Mouse (Mus musculus): ENCODE measurements around the gene Slit1. TPM values are rescaled to one million over a fixed set of nuclear protein-coding genes. Genes with fewer than 3 reads are reported as not detected.

Gene Slit1
- polyA plus RNA-seq, 1 experiment from 2014 or later, result 3.2 TPM

DNA sequence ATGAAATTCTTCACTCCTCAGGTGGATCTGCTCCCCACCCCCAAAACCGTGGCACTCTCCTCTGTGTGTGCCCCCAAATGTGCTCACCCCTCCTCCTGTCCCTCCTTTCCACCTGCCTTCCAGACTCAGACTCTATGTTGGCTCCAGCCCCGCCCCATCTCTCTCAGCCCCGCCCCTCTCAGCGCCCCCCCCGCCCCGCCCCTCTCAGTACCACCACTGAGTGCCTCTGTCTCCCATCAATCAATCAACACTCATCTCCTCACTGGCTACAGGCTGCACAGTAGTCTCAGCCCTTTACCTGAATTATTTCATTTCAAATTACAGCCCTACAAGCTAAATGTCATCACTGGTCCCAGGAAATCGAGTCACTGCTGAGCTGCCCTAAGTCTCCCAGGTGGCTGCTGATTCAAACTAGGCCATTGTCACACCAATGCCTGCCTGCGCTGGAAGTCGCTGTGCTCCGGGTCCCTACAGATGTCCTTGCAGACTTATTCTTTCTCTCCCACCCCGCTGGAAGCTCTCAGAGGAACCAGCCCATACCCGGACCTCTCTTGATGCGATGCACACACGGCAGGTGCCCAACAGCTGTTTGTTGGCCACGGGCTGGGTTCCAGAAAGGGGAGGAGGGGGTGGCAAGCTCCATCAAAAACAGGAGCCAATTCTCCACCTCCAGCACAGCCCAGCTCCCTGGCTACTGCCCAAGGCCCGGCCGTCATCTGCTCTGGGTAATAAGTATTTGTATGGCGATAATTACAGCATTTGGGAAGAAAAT lies 5.6 kb downstream of the Slit1 start:
- Histone ChIP-seq H3K9me3 (replicated peaks; ENCODE audit: low read length) (no peaks in the 10 kb centered on the region), H3K4me1 (replicated peaks; ENCODE audit: insufficient read depth, low read length) (peaks cover 4% of the 10 kb centered on the region; the same call in 1 of the 2 replicates), H3K4me3 (replicated peaks; ENCODE audit: low read depth, low read length) (no peak overlapping the region), H3K36me3 (ENCODE audit: insufficient read depth, low read length) (no peaks in the 10 kb centered on the region), H3K27me3 (ENCODE audit: insufficient read depth, low read length) (peaks cover 14% of the 10 kb centered on the region; the same call in 1 of the 2 replicates), H3K9ac (ENCODE audit: low read depth, low read length) (no peak overlapping the region), H3K4me2 (ENCODE audit: low read length) (no peak overlapping the region), H3K27ac (no peak overlapping the region)
- WGBS, result 11% methylated on average over 18 of the region's 18 CpGs
- DNase-seq (ENCODE audit: low spot score), result no peak
- TF ChIP-seq CTCF (IDR thresholded peaks at IDR 0.05; ENCODE audit: low read depth), result no peak
- ATAC-seq (replicated peaks; ENCODE audit: low FRiP score, low read depth), result no peak

DNA sequence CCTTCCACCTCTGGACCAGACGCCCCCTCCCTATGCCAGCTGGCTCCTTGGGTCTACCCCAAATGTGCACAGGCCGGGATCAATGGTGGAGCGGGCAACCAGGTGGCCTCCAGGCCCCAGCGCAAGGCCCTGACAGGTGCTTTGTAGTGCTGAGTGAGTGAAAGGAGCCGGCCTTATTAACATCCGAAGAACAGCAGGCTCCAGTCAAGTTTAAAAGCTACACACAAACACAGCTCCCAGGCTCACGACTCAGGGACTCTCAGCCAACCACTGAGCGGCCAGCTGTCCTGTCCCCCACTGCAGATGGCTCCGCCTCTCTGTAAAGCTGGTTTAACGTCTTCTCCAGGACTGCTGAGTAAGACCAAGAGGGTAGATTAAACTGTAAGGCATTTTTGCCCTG lies 8.8 kb downstream of the Slit1 start:
- DNase-seq (ENCODE audit: low spot score), result peak; percentile 46
- 22% methylated on average over 10 of the region's 10 CpGs for WGBS

DNA sequence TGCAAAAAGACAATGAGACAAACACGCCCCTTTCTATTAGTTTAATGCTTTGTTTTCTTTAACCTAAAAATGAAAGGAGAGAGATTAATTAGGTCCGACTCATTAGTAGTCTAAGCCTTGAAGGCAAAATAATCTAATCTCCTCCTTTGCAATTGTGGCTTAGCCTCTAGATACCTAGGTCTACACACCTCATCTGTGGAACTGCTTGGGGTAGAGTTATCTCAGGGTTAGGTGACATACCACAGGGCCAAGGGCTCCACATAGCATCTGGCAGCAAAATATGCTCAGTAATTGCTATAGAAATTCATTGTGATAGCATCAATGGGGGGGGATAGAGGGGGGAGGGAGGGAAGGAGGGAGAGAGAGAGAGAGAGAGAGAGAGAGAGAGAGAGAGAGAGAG lies 18.0 kb downstream of the Slit1 start:
- no peaks in the 10 kb centered on the region for H3K36me3 ChIP-seq (ENCODE audit: insufficient read depth, low read length)
- TF ChIP-seq CTCF (IDR thresholded peaks at IDR 0.05; ENCODE audit: low read depth), result no peak
- H3K9me3 ChIP-seq (replicated peaks; ENCODE audit: low read length), result no peaks in the 10 kb centered on the region
- no peak overlapping the region for H3K4me2 ChIP-seq (ENCODE audit: low read length)
- no peak overlapping the region for H3K9ac ChIP-seq (ENCODE audit: low read depth, low read length)
- no peaks in the 10 kb centered on the region for H3K27me3 ChIP-seq (ENCODE audit: insufficient read depth, low read length)
- no peak for ATAC-seq (replicated peaks; ENCODE audit: low FRiP score, low read depth)
- no peak overlapping the region for H3K27ac ChIP-seq
- DNase-seq (ENCODE audit: low spot score), result no peak
- no peak overlapping the region for H3K4me3 ChIP-seq (replicated peaks; ENCODE audit: low read depth, low read length)
- WGBS, result 49% methylated on average over 2 of the region's 2 CpGs
- 0 out of 2 replicates have a peak, but pooled peaks cover 6% of the 10 kb centered on the region for H3K4me1 ChIP-seq (replicated peaks; ENCODE audit: insufficient read depth, low read length)

More for the DNA sequence above, 8.8 kb downstream of the Slit1 start:
- Histone ChIP-seq H3K9me3 (replicated peaks; ENCODE audit: low read length) (no peaks in the 10 kb centered on the region), H3K4me3 (replicated peaks; ENCODE audit: low read depth, low read length) (no peak overlapping the region), H3K36me3 (ENCODE audit: insufficient read depth, low read length) (no peaks in the 10 kb centered on the region), H3K4me2 (ENCODE audit: low read length) (no peak overlapping the region), H3K4me1 (replicated peaks; ENCODE audit: insufficient read depth, low read length) (no peaks in the 10 kb centered on the region), H3K27ac (no peak overlapping the region), H3K9ac (ENCODE audit: low read depth, low read length) (no peak overlapping the region), H3K27me3 (ENCODE audit: insufficient read depth, low read length) (no peaks in the 10 kb centered on the region)
- TF ChIP-seq CTCF (IDR thresholded peaks at IDR 0.05; ENCODE audit: low read depth), result no peak
- peak; percentile 44; the same call in 1 of the 2 replicates for ATAC-seq (replicated peaks; ENCODE audit: low FRiP score, low read depth)

DNA sequence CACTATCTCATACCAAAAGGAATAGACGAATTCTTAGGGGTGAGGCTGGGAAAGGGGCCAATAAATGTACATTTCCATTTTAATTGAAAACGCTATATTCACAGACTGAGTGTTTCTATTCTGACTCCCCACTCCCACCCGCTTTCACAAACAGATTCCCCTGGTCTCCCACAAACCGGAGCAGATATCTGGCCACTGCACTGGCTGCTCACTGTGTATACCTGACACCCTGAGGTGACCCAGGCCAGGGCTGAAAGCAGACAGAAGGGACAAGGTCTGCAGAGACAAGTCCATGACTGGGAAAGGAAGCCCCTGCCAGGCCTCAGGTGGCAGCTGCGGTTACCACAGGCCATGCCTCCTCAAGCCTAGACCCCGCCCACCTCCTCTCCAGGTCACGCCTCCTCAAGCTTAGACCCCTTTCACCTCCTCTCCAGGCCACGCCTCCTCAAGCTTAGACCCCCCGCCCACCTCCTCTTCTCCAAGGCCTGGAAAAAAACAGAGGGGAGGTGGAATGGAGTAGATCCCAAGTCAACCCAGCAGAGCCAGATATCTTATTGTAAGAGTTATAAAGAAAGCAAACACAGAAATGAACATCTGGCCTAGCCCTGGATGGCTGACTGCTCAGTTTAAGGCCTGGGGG lies 18.5 kb downstream of the Slit1 start:
- no peaks in the 10 kb centered on the region for H3K9me3 ChIP-seq (replicated peaks; ENCODE audit: low read length)
- H3K4me2 ChIP-seq (ENCODE audit: low read length), result no peak overlapping the region
- no peak for TF ChIP-seq CTCF (IDR thresholded peaks at IDR 0.05; ENCODE audit: low read depth)
- 0 out of 2 replicates have a peak, but pooled peaks cover 6% of the 10 kb centered on the region for H3K4me1 ChIP-seq (replicated peaks; ENCODE audit: insufficient read depth, low read length)
- peak; percentile 50; the same call in 1 of the 2 replicates for ATAC-seq (replicated peaks; ENCODE audit: low FRiP score, low read depth)
- H3K9ac ChIP-seq (ENCODE audit: low read depth, low read length), result no peak overlapping the region
- H3K36me3 ChIP-seq (ENCODE audit: insufficient read depth, low read length), result no peaks in the 10 kb centered on the region
- WGBS, result 35% methylated on average over 9 of the region's 9 CpGs
- peak; percentile 61 for DNase-seq (ENCODE audit: low spot score)
- no peak overlapping the region for H3K27ac ChIP-seq
- H3K4me3 ChIP-seq (replicated peaks; ENCODE audit: low read depth, low read length), result no peak overlapping the region
- H3K27me3 ChIP-seq (ENCODE audit: insufficient read depth, low read length), result no peaks in the 10 kb centered on the region

DNA sequence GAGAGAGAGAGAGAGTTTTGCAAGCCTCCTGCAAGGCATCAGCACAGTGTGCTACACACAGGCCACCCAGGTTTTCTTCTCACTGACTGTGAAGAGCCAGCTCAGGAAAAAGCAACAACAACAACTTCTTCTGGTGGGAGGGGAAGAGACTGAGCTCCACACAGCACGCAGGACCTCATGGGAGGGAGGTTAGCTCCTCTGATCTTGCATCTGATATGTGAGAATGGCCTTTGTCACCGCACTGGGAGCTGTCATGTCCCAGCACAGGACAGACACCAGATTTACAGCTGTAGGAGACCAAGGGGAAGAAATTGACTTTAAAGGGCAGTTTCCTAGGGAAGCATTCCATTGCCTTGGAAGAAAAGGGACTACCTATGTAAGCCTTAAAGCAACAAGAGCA lies 20.1 kb downstream of the Slit1 start:
- 10% methylated on average over 2 of the region's 2 CpGs for WGBS
- no peak for TF ChIP-seq CTCF (IDR thresholded peaks at IDR 0.05; ENCODE audit: low read depth)
- DNase-seq (ENCODE audit: low spot score) (peak; percentile 55), ATAC-seq (replicated peaks; ENCODE audit: low FRiP score, low read depth) (no peak)
- Histone ChIP-seq H3K27me3 (ENCODE audit: insufficient read depth, low read length) (no peaks in the 10 kb centered on the region), H3K27ac (no peak overlapping the region), H3K9me3 (replicated peaks; ENCODE audit: low read length) (no peaks in the 10 kb centered on the region), H3K4me1 (replicated peaks; ENCODE audit: insufficient read depth, low read length) (0 out of 2 replicates have a peak, but pooled peaks cover 6% of the 10 kb centered on the region), H3K4me3 (replicated peaks; ENCODE audit: low read depth, low read length) (no peak overlapping the region), H3K4me2 (ENCODE audit: low read length) (no peak overlapping the region), H3K36me3 (ENCODE audit: insufficient read depth, low read length) (no peaks in the 10 kb centered on the region), H3K9ac (ENCODE audit: low read depth, low read length) (no peak overlapping the region)

DNA sequence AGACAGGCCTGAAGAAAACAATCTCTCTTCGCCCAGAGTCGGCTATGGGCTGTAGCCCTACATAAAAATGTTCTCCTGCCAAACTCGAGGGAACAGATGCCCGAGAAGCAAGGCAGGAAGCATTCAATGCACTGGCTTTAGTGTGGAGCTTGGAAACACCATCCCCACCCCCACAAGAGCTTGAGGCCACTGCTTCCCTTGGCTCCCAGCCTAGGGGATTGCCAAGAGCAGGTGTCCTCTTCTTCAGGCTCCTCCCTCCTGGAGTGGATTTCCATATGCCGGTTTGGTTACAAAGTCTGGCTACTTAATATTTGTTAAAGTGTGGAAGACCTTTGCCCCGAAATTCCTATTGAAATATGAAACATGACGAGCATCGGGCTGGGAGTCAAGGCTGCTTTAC lies 24.0 kb downstream of the Slit1 start:
- H3K9me3 ChIP-seq (replicated peaks; ENCODE audit: low read length), result no peaks in the 10 kb centered on the region
- no peaks in the 10 kb centered on the region for H3K27me3 ChIP-seq (ENCODE audit: insufficient read depth, low read length)
- WGBS, result 68% methylated on average over 8 of the region's 8 CpGs
- H3K9ac ChIP-seq (ENCODE audit: low read depth, low read length), result no peak overlapping the region
- H3K4me1 ChIP-seq (replicated peaks; ENCODE audit: insufficient read depth, low read length), result peaks cover 4% of the 10 kb centered on the region; the same call in 1 of the 2 replicates
- no peak for TF ChIP-seq CTCF (IDR thresholded peaks at IDR 0.05; ENCODE audit: low read depth)
- ATAC-seq (replicated peaks; ENCODE audit: low FRiP score, low read depth), result no peak
- H3K4me2 ChIP-seq (ENCODE audit: low read length), result no peak overlapping the region
- no peak overlapping the region for H3K27ac ChIP-seq
- no peak for DNase-seq (ENCODE audit: low spot score)
- H3K4me3 ChIP-seq (replicated peaks; ENCODE audit: low read depth, low read length), result no peak overlapping the region
- no peaks in the 10 kb centered on the region for H3K36me3 ChIP-seq (ENCODE audit: insufficient read depth, low read length)
